Mouse (Mus musculus): ENCODE measurements at regions not wholly inside any gene's neighbourhood (a gene's known extent, or its start where the extent isn't known, plus 50 kb on each side); places are given as distances from the start of the nearest gene placed in this dataset.

GRCm38 (mm10) chr9:52234775-52235174 lies 66.4 kb upstream of the Zc3h12c start:
- no peak for DNase-seq

GRCm38 (mm10) chr9:52229589-52229988 lies 61.2 kb upstream of the Zc3h12c start:
- no peak for DNase-seq

- no peak for DNase-seq
Measured at GRCm38 (mm10) chr9:52225646-52226045, 57.3 kb upstream of the Zc3h12c start.

- DNase-seq: no peak
Measured at GRCm38 (mm10) chr9:52223509-52224113, 55.2 kb upstream of the Zc3h12c start.
